Mouse (Mus musculus): ENCODE measurements around the gene Cxcl10. TPM values are rescaled to one million over a fixed set of nuclear protein-coding genes. Genes with fewer than 3 reads are reported as not detected.
A peak's percentile ranks its signal among the peaks of the same experiment; 100 is the strongest.

The Cxcl10 gene
- polyA plus RNA-seq, 1 experiment from 2014 or later = 11.5 TPM

GRCm38 (mm10) chr5:92313776-92314175, 34.9 kb downstream of the Cxcl10 start:
- Histone ChIP-seq H3K27ac (no peak overlapping the region), H3K9me3 (replicated peaks) (no peaks in the 10 kb centered on the region), H3K4me2 (no peak overlapping the region), H3K27me3 (no peaks in the 10 kb centered on the region), H3K36me3 (no peaks in the 10 kb centered on the region), H3K4me3 (replicated peaks) (no peak overlapping the region), H3K9ac (no peak overlapping the region), H3K4me1 (replicated peaks) (peaks cover 29% of the 10 kb centered on the region)
- DNase-seq = no peak
- WGBS (ENCODE audit: insufficient replicate concordance) = 10% methylated on average over 7 of the region's 7 CpGs
- ATAC-seq (ENCODE audit: low read depth) = no peak

- ATAC-seq (ENCODE audit: low read depth) (no peak), DNase-seq (peak; percentile 20)
- H3K27me3 ChIP-seq = no peaks in the 10 kb centered on the region
- no peak overlapping the region for H3K4me2 ChIP-seq
- no peak overlapping the region for H3K27ac ChIP-seq
- peaks cover 40% of the 10 kb centered on the region for H3K4me1 ChIP-seq (replicated peaks)
- WGBS (ENCODE audit: insufficient replicate concordance) = 13% methylated on average over 13 of the region's 13 CpGs
- no peaks in the 10 kb centered on the region for H3K9me3 ChIP-seq (replicated peaks)
- H3K9ac ChIP-seq = no peak overlapping the region
- no peak overlapping the region for H3K4me3 ChIP-seq (replicated peaks)
- no peaks in the 10 kb centered on the region for H3K36me3 ChIP-seq
These were observed 36.5 kb downstream of the Cxcl10 start for GRCm38 (mm10) chr5:92312046-92312715.

GRCm38 (mm10) chr5:92309681-92310511, 38.8 kb downstream of the Cxcl10 start, which contains the start of gene Sdad1:
TSS of gene Sdad1 (minus strand) at chr5:92310479.
- H3K9ac ChIP-seq = peak within 1 kb of the TSS; percentile 76
- H3K9me3 ChIP-seq (replicated peaks) = no peaks in the 10 kb centered on the region
- H3K4me3 ChIP-seq (replicated peaks) = peak within 1 kb of the TSS; percentile 73
- DNase-seq (peak; percentile 81), ATAC-seq (ENCODE audit: low read depth) (peak; percentile 87)
- no peaks in the 10 kb centered on the region for H3K27me3 ChIP-seq
- H3K4me1 ChIP-seq (replicated peaks) = peaks cover 40% of the 10 kb centered on the region
- H3K36me3 ChIP-seq = peaks cover 22% of the 10 kb centered on the region
- H3K4me2 ChIP-seq = peak within 1 kb of the TSS; percentile 77
- WGBS (ENCODE audit: insufficient replicate concordance) = 2% methylated on average over 41 of the region's 41 CpGs
- peak within 1 kb of the TSS; percentile 59 for H3K27ac ChIP-seq

- no peaks in the 10 kb centered on the region for H3K9me3 ChIP-seq (replicated peaks)
- ATAC-seq (ENCODE audit: low read depth) = no peak
- no peak for DNase-seq
- no peak overlapping the region for H3K4me3 ChIP-seq (replicated peaks)
- H3K27me3 ChIP-seq = no peaks in the 10 kb centered on the region
- no peak overlapping the region for H3K27ac ChIP-seq
- H3K36me3 ChIP-seq = peaks cover 76% of the 10 kb centered on the region
- H3K9ac ChIP-seq = no peak overlapping the region
- H3K4me1 ChIP-seq (replicated peaks) = peaks cover 16% of the 10 kb centered on the region
- 81% methylated on average over 3 of the region's 3 CpGs for WGBS (ENCODE audit: insufficient replicate concordance)
- H3K4me2 ChIP-seq = no peak overlapping the region
These were observed 44.4 kb downstream of the Cxcl10 start for GRCm38 (mm10) chr5:92304291-92304690.

GRCm38 (mm10) chr5:92302149-92302840, 46.4 kb downstream of the Cxcl10 start:
- peaks cover 93% of the 10 kb centered on the region for H3K36me3 ChIP-seq
- DNase-seq = no peak
- 81% methylated on average over 13 of the region's 13 CpGs for WGBS (ENCODE audit: insufficient replicate concordance)
- H3K27me3 ChIP-seq = no peaks in the 10 kb centered on the region
- no peak for ATAC-seq (ENCODE audit: low read depth)
- no peaks in the 10 kb centered on the region for H3K4me1 ChIP-seq (replicated peaks)
- no peak overlapping the region for H3K4me2 ChIP-seq
- H3K9ac ChIP-seq = no peak overlapping the region
- H3K27ac ChIP-seq = no peak overlapping the region
- H3K4me3 ChIP-seq (replicated peaks) = no peak overlapping the region
- H3K9me3 ChIP-seq (replicated peaks) = no peaks in the 10 kb centered on the region

Other genes with a start within 250 kb of the Cxcl10 start
- 23.9 and 28.3 TPM in 2 replicates for gene Uso1, start 211.0 kb downstream of the Cxcl10 start, polyA plus RNA-seq (2015; fragmentation: Nextera tagmentation; extraction: Ambion mirVana)
- gene U90926, start 133.5 kb downstream of the Cxcl10 start, polyA plus RNA-seq (2015; fragmentation: Nextera tagmentation; extraction: Ambion mirVana) = not detected in 2 replicates
- gene Ppef2, start 92.6 kb downstream of the Cxcl10 start, polyA plus RNA-seq (2015; fragmentation: Nextera tagmentation; extraction: Ambion mirVana) = 0.15 TPM in 1 of 2 replicates, not detected in the other
- 3.6 and 3.9 TPM in 2 replicates for gene Naaa, start 70.7 kb downstream of the Cxcl10 start, polyA plus RNA-seq (2015; fragmentation: Nextera tagmentation; extraction: Ambion mirVana)
- gene Sdad1, start 38.4 kb downstream of the Cxcl10 start, polyA plus RNA-seq (2015; fragmentation: Nextera tagmentation; extraction: Ambion mirVana) = 26.8 and 32.6 TPM in 2 replicates
- gene Cxcl9, start 20.8 kb downstream of the Cxcl10 start, polyA plus RNA-seq (2015; fragmentation: Nextera tagmentation; extraction: Ambion mirVana) = 0.05 TPM in 1 of 2 replicates, not detected in the other
- gene Art3, start 17.1 kb downstream of the Cxcl10 start, polyA plus RNA-seq (2015; fragmentation: Nextera tagmentation; extraction: Ambion mirVana) = 1.3 and 1.9 TPM in 2 replicates
- gene Nup54, start 86.3 kb upstream of the Cxcl10 start, polyA plus RNA-seq (2015; fragmentation: Nextera tagmentation; extraction: Ambion mirVana) = 39.6 and 45.0 TPM in 2 replicates
- gene Scarb2, start 157.9 kb upstream of the Cxcl10 start, polyA plus RNA-seq (2015; fragmentation: Nextera tagmentation; extraction: Ambion mirVana) = 5.1 and 5.7 TPM in 2 replicates
- 1.3 and 1.6 TPM in 2 replicates for gene Fam47e, start 206.2 kb upstream of the Cxcl10 start, polyA plus RNA-seq (2015; fragmentation: Nextera tagmentation; extraction: Ambion mirVana)